Mouse (Mus musculus) cerebral cortex, adult 2 months (tissue): ENCODE measurements around the gene Lrriq1.

Experiments
- WGBS: fragments of 180-500 bp; shearing (Covaris S2); methylation state at CpG from one replicate; pipeline ENCODE4 v1.1.7; 2018; 5-methylcytosine and 5-hydroxymethylcytosine counted together

Lrriq1 gene

DNA sequence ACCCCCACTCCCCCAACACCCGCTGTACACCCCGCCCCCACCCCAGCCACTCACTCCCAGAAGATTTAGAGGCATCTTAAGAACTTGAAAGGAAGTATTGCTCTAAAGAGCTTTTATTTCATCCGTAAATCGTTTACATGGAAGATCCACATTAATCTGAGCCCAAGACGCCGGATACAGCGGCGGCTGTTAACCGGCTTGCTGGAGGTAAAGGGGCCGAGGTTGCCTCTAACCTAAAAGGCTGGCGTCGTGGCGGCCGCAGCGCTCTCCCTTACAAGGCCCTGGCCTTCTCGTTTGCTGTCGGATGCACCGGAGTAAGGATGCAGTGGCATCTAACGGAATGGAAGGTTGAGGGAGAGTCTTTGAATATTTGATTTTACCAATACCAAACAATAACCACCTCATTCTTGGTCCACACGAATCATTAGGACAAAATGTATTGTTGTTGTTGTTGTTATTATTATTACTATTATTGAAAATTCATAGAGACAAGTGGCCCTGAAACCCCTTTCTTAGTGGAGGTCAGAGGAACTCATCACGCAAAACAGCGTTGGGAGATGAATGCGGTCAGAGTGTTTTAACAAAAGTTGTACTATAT, 206.9 kb downstream of the Lrriq1 start:
- WGBS = 4% methylated on average over 23 of the region's 23 CpGs

DNA sequence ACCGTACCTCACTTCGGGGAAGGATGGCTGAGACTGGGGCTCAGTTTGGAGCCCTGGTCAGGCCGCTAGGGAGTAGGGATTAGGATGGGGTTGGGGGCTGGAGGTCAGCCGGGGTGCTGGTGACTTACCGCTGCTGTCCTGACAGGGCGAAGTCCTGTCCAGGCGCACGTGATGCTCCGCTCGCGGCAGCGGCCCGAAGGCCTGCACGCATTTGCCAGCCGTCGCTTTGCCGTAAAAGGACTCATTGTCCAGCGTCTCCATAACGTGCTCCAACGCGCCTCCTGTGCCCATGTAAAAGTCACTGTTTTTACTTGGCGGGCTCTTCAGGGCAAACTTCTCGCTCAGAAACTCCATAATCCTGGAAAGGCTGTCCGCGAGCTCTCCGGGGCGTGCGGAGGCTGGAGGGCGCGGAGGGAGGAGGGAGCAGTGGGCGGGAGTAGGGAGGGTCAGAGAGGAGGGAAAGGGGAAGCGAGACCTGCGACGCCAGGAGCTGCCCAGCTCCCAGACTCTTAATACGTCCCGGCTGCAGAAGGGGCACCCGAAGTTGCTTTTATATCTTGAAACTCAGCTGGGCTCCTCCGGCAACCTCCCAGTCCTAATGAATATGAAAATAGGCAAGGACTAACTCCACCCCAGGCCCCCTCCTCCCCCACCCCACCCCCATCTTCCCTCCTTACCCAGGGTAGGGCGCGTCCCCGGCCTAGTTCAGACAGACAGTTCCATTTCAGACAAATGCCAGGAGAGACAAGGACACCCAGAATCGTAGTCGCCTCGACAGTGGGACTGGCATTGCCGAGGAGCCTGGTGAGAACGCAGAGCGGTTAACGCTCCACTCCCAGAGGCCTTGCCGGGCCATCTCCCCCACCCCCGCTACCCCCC, 207.6 kb downstream of the Lrriq1 start:
- 2% methylated on average over 49 of the region's 50 CpGs for WGBS

DNA sequence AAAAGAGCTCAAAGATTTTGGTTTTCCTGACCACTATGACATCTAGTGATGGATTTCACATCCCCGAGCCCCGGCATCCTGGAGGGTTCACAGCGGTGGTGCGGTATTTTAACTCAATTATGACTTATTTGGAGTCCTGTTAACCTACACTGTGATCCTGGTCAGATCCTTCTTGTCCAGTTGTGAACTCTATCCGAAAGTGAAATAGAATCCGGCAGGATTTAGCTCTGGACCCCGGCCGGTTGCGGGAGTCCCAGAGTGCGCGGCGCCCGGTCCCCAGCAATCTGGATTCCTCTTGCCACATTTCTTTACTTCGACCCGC, 208.2 kb downstream of the Lrriq1 start:
- WGBS = 1% methylated on average over 15 of the region's 15 CpGs

DNA sequence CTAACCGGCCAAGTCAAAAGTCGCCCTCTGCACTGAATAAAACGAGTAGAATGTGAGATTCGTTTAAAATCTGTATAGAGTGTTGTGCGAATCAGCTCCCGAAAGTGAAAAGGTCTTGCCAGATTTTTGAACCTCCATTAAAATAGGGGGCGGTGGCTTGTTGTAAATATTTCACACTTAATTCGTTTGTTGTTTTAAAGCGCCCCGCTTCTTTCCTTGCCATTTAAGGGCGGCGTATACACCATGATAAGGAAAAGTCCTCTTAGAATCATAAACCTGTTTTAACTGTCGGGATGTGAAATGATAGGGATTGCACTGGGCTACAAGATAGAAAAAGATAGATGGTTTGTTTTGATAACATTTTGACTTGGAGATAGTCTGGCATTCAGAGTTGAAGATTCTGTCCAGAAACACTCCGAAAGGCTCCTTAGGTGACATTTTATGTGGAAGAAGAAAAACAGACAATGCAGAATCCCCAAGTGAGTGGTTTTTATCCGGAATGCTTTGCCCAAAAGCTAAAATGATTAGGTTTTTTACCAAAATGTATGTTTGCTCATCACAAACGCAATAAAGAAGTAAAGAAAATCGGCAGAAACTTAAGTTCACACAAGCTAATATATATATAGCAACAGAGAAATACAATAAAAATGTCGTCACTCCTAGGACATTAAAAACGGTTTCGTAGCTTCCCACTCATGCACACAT, 208.7 kb downstream of the Lrriq1 start:
- WGBS = 4% methylated on average over 20 of the region's 20 CpGs

DNA sequence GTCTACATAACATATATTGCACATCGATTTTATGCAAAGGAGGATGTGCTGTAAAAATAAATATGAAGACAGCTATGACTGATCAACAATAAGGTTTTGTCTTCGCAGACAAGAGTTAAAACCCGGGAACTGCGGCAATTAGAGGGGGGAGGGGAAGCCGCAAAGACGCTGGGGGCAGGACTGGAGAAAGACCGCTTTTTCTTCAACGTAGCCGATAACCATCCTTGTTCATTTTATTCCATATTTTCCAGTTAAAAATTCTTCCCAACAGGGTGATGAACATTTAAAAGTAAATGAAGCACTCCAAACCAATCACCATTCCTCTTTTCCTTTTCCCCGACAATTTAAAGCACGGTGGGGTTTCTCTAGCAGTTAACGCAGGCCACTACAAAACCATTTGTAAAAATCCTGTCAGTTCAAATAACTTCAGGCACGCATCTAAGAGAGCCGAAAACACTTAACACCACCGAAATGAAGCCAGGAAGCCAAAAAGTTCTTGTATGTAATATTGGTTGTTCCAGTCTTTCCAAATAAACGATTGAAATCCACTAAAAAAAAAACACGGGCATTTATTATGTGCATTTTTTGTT, 209.4 kb downstream of the Lrriq1 start:
- WGBS = 4% methylated on average over 17 of the region's 17 CpGs

DNA sequence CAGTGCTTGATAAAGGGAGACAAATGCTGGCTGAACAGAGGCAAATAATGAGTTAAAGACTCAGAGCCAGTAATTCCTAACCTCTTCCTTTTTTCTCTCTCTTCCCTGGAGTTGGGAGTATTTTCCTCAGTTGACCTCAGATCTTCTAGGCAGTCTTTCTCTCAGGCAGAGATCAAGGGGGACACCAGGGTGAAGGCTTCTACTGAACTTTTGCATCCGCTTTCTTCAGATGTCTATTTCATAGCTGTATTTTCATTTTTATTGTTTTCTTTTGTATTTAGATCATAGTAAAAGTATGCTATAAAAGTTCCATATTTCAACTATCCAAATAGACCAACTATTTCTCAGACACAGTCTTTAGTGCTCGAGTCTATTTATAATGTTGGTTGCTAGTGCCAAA, 233.6 kb downstream of the Lrriq1 start:
- WGBS = 73% methylated on average over 2 of the region's 2 CpGs

DNA sequence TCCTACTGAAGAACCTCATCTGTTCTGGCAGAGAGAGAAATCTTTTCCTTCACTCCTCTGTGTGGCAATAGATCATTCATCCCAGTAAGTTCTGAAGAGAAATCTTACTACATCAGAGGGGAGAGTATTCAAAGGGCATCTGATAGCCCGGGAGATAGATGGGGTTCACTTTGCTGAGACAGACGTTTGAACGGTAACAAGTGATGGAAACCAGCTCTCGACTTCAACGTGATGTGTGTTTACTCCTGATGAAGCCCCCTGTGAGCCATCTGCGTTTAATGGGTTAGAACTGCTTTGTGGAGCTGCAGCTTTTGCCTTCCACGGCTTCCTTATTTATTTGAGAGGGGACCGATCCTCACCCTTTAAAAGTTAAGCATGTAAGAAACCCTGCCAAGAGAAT, 235.2 kb downstream of the Lrriq1 start:
- WGBS = 68% methylated on average over 8 of the region's 8 CpGs
